Mouse (Mus musculus) hindbrain, embryonic 14.5 days (tissue): ENCODE measurements around the gene Gm11567. TPM values are rescaled to one million over a fixed set of nuclear protein-coding genes. Genes with fewer than 3 reads are reported as not detected.
"Not testable (repeated sequence)": the region's sequence is repeated elsewhere in the genome, so short reads cannot be mapped to it uniquely, and the experiment has no call there.

Source experiments
- ATAC-seq: fragments of 200-750 bp; cut with Nextera tagmentation; 2 replicates; pipeline ENCODE4 v1.8.0; 2017; ENCODE audit warnings: moderate number of reproducible peaks, mild to moderate bottlenecking, moderate TSS enrichment, moderate library complexity; ENCODE audit not compliant: low FRiP score
- DNase-seq: peaks from one replicate; pipeline ENCODE4 v3.0.0-alpha.2; 2015; ENCODE audit warnings: low spot score
- H3K27ac ChIP-seq: fragments of 300-500 bp; sonication (generic); 2 replicates; pipeline ENCODE4 v1.5.1; 2014; ENCODE audit warnings: mild to moderate bottlenecking, moderate library complexity
- H3K27me3 ChIP-seq: fragments of 300-500 bp; sonication (generic); 2 replicates; pipeline ENCODE4 v1.6.1; 2014; ENCODE audit warnings: mild to moderate bottlenecking, low read length, mixed read lengths; ENCODE audit not compliant: control insufficient read depth, insufficient read depth
- H3K36me3 ChIP-seq: fragments of 300-500 bp; sonication (generic); replicated peaks from 2 replicates; pipeline ENCODE4 v1.6.1; 2014; ENCODE audit not compliant: control insufficient read depth, insufficient read depth
- H3K4me1 ChIP-seq: fragments of 300-500 bp; sonication (generic); replicated peaks from 2 replicates; pipeline ENCODE4 v1.6.1; 2014; ENCODE audit warnings: antibody characterized with exemption, low read length, mixed read lengths; ENCODE audit not compliant: control insufficient read depth, insufficient read depth
- H3K4me2 ChIP-seq: fragments of 300-500 bp; sonication (generic); replicated peaks from 2 replicates; pipeline ENCODE4 v1.6.1; 2014; ENCODE audit warnings: mild to moderate bottlenecking, moderate library complexity
- H3K4me3 ChIP-seq: fragments of 300-500 bp; sonication (generic); replicated peaks from 2 replicates; pipeline ENCODE4 v1.5.1; 2014; ENCODE audit warnings: mild to moderate bottlenecking, low read length
- H3K9ac ChIP-seq: fragments of 300-500 bp; sonication (generic); 2 replicates; pipeline ENCODE4 v1.6.1; 2014
- H3K9me3 ChIP-seq: fragments of 300-500 bp; sonication (generic); 2 replicates; pipeline ENCODE4 v1.6.1; 2016; ENCODE audit warnings: low read length; ENCODE audit not compliant: control insufficient read depth
- WGBS: fragments of 180-500 bp; shearing (Covaris S2); extraction: QIAGEN DNeasy Blood & Tissue Kit; methylation state at CpG from one replicate; pipeline ENCODE4 v1.1.7; 2014; 5-methylcytosine and 5-hydroxymethylcytosine counted together
- polyA plus RNA-seq: library from polyadenylated mRNA; unstranded; fragments of >200 nt; fragmentation: Nextera tagmentation; extraction: Ambion mirVana; gene quantifications from 2 replicates; pipeline ENCODE4 v1.2.1, GENCODE M21; 2014

Gm11567 gene
- not detected in 2 replicates for polyA plus RNA-seq

DNA sequence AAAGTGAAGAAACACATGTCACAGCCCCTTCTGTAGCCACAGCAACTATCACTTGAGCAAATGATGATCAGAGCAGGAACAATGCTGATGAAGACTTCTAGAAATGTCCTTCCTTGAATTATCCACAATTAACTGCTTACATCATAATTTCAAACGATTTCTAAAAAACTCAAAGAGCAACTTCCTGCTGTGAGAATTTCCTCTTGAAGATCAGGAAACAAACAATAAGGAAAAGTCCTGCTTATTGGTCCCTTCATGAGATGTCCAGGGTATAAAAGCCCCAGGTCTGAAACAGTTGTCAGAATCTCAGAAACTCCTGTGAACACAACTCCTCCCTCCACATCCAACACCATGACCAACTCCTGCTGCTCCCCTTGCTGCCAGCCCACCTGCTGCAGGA, at the start of gene Gm11567:
TSS of gene Gm11567 (plus strand) at position 301 of the 400 bp plus-strand sequence.
- H3K27ac ChIP-seq, H3K36me3 ChIP-seq, H3K4me1 ChIP-seq, ATAC-seq, DNase-seq, H3K9ac ChIP-seq, H3K4me2 ChIP-seq, H3K4me3 ChIP-seq, H3K27me3 ChIP-seq, H3K9me3 ChIP-seq: not testable (repeated sequence)
- 65% methylated on average over 1 of the region's 1 CpGs for WGBS

DNA sequence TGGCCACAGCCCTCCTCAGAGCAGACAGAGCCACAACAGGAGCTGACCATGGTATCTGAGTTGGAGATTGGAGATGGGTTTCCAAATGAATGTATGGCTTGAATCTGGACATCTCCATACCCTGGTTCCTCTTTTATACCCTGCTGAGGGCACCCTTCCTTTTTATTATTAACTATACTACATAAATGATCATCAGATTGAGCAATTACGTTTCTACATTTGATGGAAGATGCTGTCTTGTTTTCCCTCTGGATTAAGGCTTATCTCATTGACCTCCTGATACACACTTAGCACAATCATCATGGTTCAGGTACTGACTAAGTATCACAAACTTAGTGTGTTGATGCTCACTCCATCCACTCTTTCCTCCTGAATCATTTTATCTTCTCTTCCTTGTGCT, 41.0 kb upstream of the Gm11567 start, which contains the start of gene 2300003K06Rik:
TSS of gene 2300003K06Rik (minus strand) at position 101 of the 400 bp plus-strand sequence.
- Histone ChIP-seq H3K27ac (no peak within 1 kb of the TSS), H3K4me1 (no peaks in the 10 kb centered on the region), H3K4me3 (no peak within 1 kb of the TSS), H3K36me3 (no peaks in the 10 kb centered on the region), H3K9me3 (no peaks in the 10 kb centered on the region), H3K27me3 (no peaks in the 10 kb centered on the region), H3K4me2 (no peak within 1 kb of the TSS), H3K9ac (no peak within 1 kb of the TSS)
- 81% methylated on average over 1 of the region's 1 CpGs for WGBS
- DNase-seq (no peak), ATAC-seq (no peak)

DNA sequence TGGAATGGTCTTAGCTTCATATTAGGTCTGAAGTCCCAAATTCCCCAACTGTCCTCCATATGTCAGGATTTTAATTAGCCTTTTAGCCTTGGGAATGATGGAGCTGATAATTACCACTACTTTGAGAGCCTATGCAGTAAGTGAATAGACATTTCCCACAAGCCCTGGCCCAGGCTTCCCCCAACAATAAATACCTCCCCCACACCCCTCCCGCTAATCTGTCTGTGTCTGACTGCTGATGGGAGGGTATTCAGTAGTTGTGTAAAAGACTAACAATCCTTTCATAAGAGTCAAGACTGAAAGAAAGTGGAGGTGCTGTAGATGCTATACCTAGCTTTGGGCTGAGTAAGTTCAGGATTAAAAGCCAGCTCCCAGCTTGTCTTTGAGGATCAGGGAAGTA, 36.8 kb upstream of the Gm11567 start:
- DNase-seq (no peak), ATAC-seq (no peak)
- H3K4me1 ChIP-seq = no peaks in the 10 kb centered on the region
- 79% methylated on average over 1 of the region's 1 CpGs for WGBS
- H3K27ac ChIP-seq = no peak overlapping the region
- no peaks in the 10 kb centered on the region for H3K36me3 ChIP-seq
- H3K4me2 ChIP-seq = no peak overlapping the region
- H3K9ac ChIP-seq = no peak overlapping the region
- no peak overlapping the region for H3K4me3 ChIP-seq
- H3K9me3 ChIP-seq = no peaks in the 10 kb centered on the region
- H3K27me3 ChIP-seq = no peaks in the 10 kb centered on the region

DNA sequence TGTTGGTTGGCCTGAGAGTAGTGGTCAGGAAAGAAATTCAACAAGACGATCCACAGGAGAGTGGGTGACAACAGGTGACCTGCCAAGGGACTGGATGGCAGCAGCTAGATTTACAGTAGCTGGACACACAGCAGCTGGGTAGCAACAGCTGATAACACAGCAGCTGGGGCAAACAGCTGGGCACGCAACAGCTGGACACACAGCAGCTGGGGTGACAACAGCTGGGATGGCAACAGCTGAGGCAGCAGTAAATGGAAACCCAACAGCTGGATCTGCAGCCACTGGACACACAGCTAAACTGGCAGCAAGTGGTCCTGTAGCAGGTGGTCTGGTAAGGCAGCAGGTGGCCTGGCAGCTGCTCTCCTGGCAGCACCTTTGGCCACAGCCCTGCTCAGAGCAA, 32.2 kb upstream of the Gm11567 start:
- Histone ChIP-seq H3K9me3 (no peaks in the 10 kb centered on the region), H3K27ac (no peak overlapping the region), H3K9ac (no peak overlapping the region), H3K4me2 (no peak overlapping the region), H3K4me3 (no peak overlapping the region), H3K36me3 (no peaks in the 10 kb centered on the region), H3K4me1 (no peaks in the 10 kb centered on the region), H3K27me3 (no peaks in the 10 kb centered on the region)
- no peak for DNase-seq
- no peak for ATAC-seq
- 96% methylated on average over 2 of the region's 2 CpGs for WGBS

DNA sequence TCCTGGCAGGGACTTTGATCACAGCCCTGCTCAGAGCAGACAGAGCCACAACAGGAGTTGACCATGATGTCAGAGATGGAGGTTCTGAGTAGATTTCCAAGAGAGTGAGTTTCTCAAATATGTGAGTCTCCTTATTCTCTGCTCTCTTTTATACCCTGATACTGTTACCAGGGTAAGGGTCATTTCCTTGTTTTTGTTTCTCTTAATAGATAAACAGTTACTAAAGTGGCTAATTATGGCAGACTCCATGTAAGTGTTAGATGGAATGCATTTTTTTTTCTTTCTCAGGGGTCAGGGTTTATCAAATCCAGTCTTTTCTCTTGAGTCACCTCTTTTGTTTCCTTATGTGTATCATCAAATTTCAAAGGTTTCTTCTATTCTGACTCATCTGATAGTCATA, 27.5 kb upstream of the Gm11567 start, which contains the start of gene Krtap4-16:
TSS of gene Krtap4-16 (minus strand) at position 101 of the 400 bp plus-strand sequence.
- Histone ChIP-seq H3K9ac (no peak within 1 kb of the TSS), H3K27me3 (no peaks in the 10 kb centered on the region), H3K27ac (no peak within 1 kb of the TSS), H3K4me2 (no peak within 1 kb of the TSS), H3K4me1 (no peaks in the 10 kb centered on the region), H3K36me3 (no peaks in the 10 kb centered on the region), H3K4me3 (no peak within 1 kb of the TSS), H3K9me3 (no peaks in the 10 kb centered on the region)
- no peak for DNase-seq
- ATAC-seq = no peak

DNA sequence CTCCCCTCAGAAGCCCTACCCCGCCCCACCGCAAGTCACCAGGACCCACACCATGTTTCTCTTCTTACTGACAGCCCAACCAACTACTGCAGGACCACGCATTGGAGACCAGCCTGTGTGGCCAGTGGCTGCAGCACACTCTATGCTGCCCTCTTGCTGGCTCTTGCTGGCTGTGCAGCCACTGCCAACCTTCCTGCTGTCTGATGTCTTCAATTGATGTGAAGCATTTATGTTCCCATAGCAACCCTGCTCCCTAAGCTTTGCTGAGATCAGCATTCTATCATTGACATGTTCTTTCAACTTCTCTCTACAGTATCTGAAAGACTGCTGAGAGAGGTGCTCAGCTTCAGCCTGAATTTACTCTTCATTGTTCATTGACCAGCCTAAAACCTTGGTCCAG, 24.9 kb upstream of the Gm11567 start:
- DNase-seq (peak; percentile 32), ATAC-seq (no peak)
- Histone ChIP-seq H3K4me3 (no peak overlapping the region), H3K9me3 (no peaks in the 10 kb centered on the region), H3K36me3 (no peaks in the 10 kb centered on the region), H3K27me3 (no peaks in the 10 kb centered on the region), H3K4me2 (no peak overlapping the region), H3K9ac (no peak overlapping the region), H3K27ac (no peak overlapping the region), H3K4me1 (no peaks in the 10 kb centered on the region)
- 60% methylated on average over 3 of the region's 3 CpGs for WGBS

DNA sequence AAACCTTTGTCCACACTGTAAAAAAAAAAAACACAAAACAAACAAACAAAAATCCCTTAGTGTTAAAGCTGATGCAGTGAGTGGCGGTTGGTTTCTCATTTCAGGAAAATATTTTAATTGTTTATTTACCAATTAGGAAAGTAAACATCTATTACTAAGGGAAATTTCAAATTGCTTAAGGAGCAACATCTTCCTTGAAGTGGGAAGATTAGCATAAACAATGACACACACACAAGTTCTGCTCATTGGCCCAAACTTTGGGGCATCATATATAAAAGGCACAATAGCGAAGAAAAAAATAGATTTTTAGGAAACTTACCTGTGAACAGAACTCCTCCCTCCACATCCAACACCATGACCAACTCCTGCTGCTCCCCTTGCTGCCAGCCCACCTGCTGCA, 21.4 kb upstream of the Gm11567 start, which contains the start of gene Gm11568:
TSS of gene Gm11568 (plus strand) at position 301 of the 400 bp plus-strand sequence.
- 92% methylated on average over 2 of the region's 2 CpGs for WGBS
- Histone ChIP-seq H3K27ac (no peak within 1 kb of the TSS), H3K36me3 (no peaks in the 10 kb centered on the region), H3K9ac (no peak within 1 kb of the TSS), H3K9me3 (no peaks in the 10 kb centered on the region), H3K4me1 (no peaks in the 10 kb centered on the region), H3K4me2 (no peak within 1 kb of the TSS), H3K27me3 (no peaks in the 10 kb centered on the region), H3K4me3 (no peak within 1 kb of the TSS)
- ATAC-seq = no peak
- no peak for DNase-seq

DNA sequence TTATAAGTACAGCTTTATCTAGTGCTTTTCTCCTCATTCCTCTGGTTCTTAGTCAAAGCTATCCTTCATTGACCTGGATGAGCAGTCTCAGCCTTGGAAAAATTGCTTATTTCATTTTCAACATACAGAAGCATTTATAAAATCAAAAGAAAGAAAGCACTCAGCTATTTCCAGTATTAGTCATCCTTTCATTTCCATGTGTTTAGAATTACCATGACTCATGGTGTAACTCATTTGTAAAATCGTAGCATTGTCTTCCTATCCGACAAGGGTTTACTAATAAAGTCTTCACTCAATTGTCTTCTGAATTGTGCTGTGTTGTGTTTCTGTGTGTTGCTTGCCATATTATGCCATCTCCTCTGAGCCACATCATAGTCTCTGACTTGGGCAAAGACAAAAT, 20.2 kb upstream of the Gm11567 start:
- Histone ChIP-seq H3K4me3 (no peak overlapping the region), H3K27me3 (no peaks in the 10 kb centered on the region), H3K9me3 (no peaks in the 10 kb centered on the region), H3K9ac (no peak overlapping the region), H3K27ac (no peak overlapping the region), H3K4me2 (no peak overlapping the region), H3K36me3 (no peaks in the 10 kb centered on the region), H3K4me1 (no peaks in the 10 kb centered on the region)
- 82% methylated on average over 2 of the region's 2 CpGs for WGBS
- no peak for DNase-seq
- ATAC-seq = no peak

DNA sequence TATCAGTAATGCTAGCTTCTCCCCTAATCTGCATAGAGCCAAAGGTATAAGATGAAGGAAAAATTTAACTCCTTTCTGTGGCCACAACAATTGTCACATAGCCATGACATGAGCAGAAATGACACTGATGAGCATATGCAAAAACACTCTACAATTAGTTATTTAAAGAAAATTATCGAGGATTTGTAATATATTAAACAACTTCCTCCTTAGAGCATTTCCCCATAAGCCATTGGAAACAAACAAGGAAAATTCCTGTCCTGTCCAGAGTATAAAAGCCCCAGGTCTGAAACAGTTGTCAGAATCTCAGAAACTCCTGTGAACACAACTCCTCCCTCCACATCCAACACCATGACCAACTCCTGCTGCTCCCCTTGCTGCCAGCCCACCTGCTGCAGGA, 14.8 kb upstream of the Gm11567 start, which contains the start of gene Gm11559:
TSS of gene Gm11559 (plus strand) at position 301 of the 400 bp plus-strand sequence.
- not testable (repeated sequence) for H3K27ac ChIP-seq, H3K4me2 ChIP-seq, H3K36me3 ChIP-seq, H3K4me1 ChIP-seq, H3K27me3 ChIP-seq, ATAC-seq, H3K4me3 ChIP-seq, H3K9ac ChIP-seq, H3K9me3 ChIP-seq, DNase-seq
- WGBS = 71% methylated on average over 1 of the region's 1 CpGs

DNA sequence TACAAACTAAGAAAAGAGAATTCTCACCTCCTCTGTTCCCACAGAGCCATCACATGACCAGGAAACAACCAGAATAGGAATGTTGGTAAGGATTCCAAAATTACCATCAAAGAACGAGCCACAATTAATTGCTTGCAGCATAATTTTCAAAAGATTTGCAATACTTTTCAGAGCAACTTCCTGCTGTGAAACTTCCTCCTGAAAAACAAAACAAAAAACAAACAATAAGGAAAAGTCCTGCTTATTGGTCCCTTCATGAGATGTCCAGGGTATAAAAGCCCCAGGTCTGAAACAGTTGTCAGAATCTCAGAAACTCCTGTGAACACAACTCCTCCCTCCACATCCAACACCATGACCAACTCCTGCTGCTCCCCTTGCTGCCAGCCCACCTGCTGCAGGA, 5.9 kb upstream of the Gm11567 start, which contains the start of gene Krtap9-1:
TSS of gene Krtap9-1 (plus strand) at position 301 of the 400 bp plus-strand sequence.
- WGBS = 71% methylated on average over 1 of the region's 1 CpGs
- H3K4me3 ChIP-seq, H3K9me3 ChIP-seq, H3K9ac ChIP-seq, ATAC-seq, H3K27me3 ChIP-seq, DNase-seq, H3K27ac ChIP-seq, H3K36me3 ChIP-seq, H3K4me1 ChIP-seq, H3K4me2 ChIP-seq: not testable (repeated sequence)
